Mouse (Mus musculus) liver, embryonic 15.5 days (tissue): ENCODE data around the gene Immp2l. TPM values are rescaled to one million over a fixed set of nuclear protein-coding genes. Genes with fewer than 3 reads are reported as not detected.

Experiments
- ATAC-seq: fragments of 200-750 bp; cut with Nextera tagmentation; 2 replicates; pipeline ENCODE4 v1.8.0; 2017; ENCODE audit warnings: moderate number of reproducible peaks, mild to moderate bottlenecking, moderate library complexity; ENCODE audit not compliant: insufficient read depth
- H3K27ac ChIP-seq: fragments of 300-500 bp; sonication (generic); replicated peaks from 2 replicates; pipeline ENCODE4 v1.5.1; 2015; ENCODE audit warnings: mild to moderate bottlenecking, inconsistent platforms
- H3K27me3 ChIP-seq: fragments of 300-500 bp; sonication (generic); 2 replicates; pipeline ENCODE4 v1.6.1; 2015; ENCODE audit warnings: mild to moderate bottlenecking, inconsistent platforms
- H3K36me3 ChIP-seq: fragments of 300-500 bp; sonication (generic); replicated peaks from 2 replicates; pipeline ENCODE4 v1.6.1; 2015; ENCODE audit warnings: moderate library complexity, mild to moderate bottlenecking, inconsistent platforms
- H3K4me1 ChIP-seq: fragments of 300-500 bp; sonication (generic); replicated peaks from 2 replicates; pipeline ENCODE4 v1.6.1; 2015; ENCODE audit warnings: inconsistent platforms
- H3K4me2 ChIP-seq: fragments of 300-500 bp; sonication (generic); 2 replicates; pipeline ENCODE4 v1.6.1; 2015; ENCODE audit warnings: moderate library complexity, mild to moderate bottlenecking, inconsistent platforms
- H3K4me3 ChIP-seq: fragments of 300-500 bp; sonication (generic); replicated peaks from 2 replicates; pipeline ENCODE4 v1.5.1; 2015; ENCODE audit warnings: mild to moderate bottlenecking, inconsistent platforms
- H3K9ac ChIP-seq: fragments of 300-500 bp; sonication (generic); 2 replicates; pipeline ENCODE4 v1.6.1; 2015; ENCODE audit warnings: moderate library complexity, mild to moderate bottlenecking, inconsistent platforms
- H3K9me3 ChIP-seq: fragments of 300-500 bp; sonication (generic); replicated peaks from 2 replicates; pipeline ENCODE4 v1.6.1; 2016; ENCODE audit warnings: inconsistent platforms
- WGBS: fragments of 180-500 bp; shearing (Covaris S2); methylation state at CpG from one replicate; pipeline ENCODE4 v1.1.7; 2015; ENCODE audit warnings: mixed read lengths; ENCODE audit not compliant: insufficient replicate concordance; 5-methylcytosine and 5-hydroxymethylcytosine counted together
- polyA plus RNA-seq: library from polyadenylated mRNA; unstranded; fragments of >200 nt; fragmentation: Nextera tagmentation; extraction: Ambion mirVana; gene quantifications from 2 replicates; pipeline ENCODE4 v1.2.1, GENCODE M21; 2015

Gene Immp2l
- polyA plus RNA-seq, 1 experiment from 2014 or later = 9.4 TPM

- no peak overlapping the region for H3K27ac ChIP-seq
- 69% methylated on average over 3 of the region's 3 CpGs for WGBS
- H3K9me3 ChIP-seq = no peaks in the 10 kb centered on the region
- no peak overlapping the region for H3K9ac ChIP-seq
- H3K4me1 ChIP-seq = no peaks in the 10 kb centered on the region
- H3K4me2 ChIP-seq = no peak overlapping the region
- H3K27me3 ChIP-seq = no peaks in the 10 kb centered on the region
- H3K36me3 ChIP-seq = no peaks in the 10 kb centered on the region
- ATAC-seq = no peak
- no peak overlapping the region for H3K4me3 ChIP-seq
Observed at GRCm38 (mm10) chr12:41356040-41356439, 332.1 kb downstream of the Immp2l start.

- no peak overlapping the region for H3K9ac ChIP-seq
- 57% methylated on average over 1 of the region's 1 CpGs for WGBS
- no peak for ATAC-seq
- H3K4me1 ChIP-seq = no peaks in the 10 kb centered on the region
- no peaks in the 10 kb centered on the region for H3K27me3 ChIP-seq
- no peak overlapping the region for H3K4me3 ChIP-seq
- no peaks in the 10 kb centered on the region for H3K9me3 ChIP-seq
- no peaks in the 10 kb centered on the region for H3K36me3 ChIP-seq
- H3K4me2 ChIP-seq = no peak overlapping the region
- no peak overlapping the region for H3K27ac ChIP-seq
Observed at GRCm38 (mm10) chr12:41386685-41387084, 362.8 kb downstream of the Immp2l start.

- no peak overlapping the region for H3K9ac ChIP-seq
- no peak overlapping the region for H3K27ac ChIP-seq
Observed at GRCm38 (mm10) chr12:41394231-41394630, 370.3 kb downstream of the Immp2l start.

GRCm38 (mm10) chr12:41401136-41401535 is 377.2 kb downstream of the Immp2l start:
- Histone ChIP-seq H3K27ac (no peak overlapping the region), H3K9me3 (no peaks in the 10 kb centered on the region), H3K4me1 (no peaks in the 10 kb centered on the region), H3K27me3 (no peaks in the 10 kb centered on the region), H3K4me2 (no peak overlapping the region), H3K4me3 (no peak overlapping the region), H3K36me3 (no peaks in the 10 kb centered on the region), H3K9ac (no peak overlapping the region)
- ATAC-seq = no peak
- 67% methylated on average over 1 of the region's 1 CpGs for WGBS

More at GRCm38 (mm10) chr12:41394231-41394630, 370.3 kb downstream of the Immp2l start:
- H3K4me1 ChIP-seq = no peaks in the 10 kb centered on the region
- no peaks in the 10 kb centered on the region for H3K9me3 ChIP-seq
- H3K4me3 ChIP-seq = no peak overlapping the region
- ATAC-seq = no peak
- H3K4me2 ChIP-seq = no peak overlapping the region
- no peaks in the 10 kb centered on the region for H3K36me3 ChIP-seq
- no peaks in the 10 kb centered on the region for H3K27me3 ChIP-seq

GRCm38 (mm10) chr12:41401923-41402322 is 378.0 kb downstream of the Immp2l start:
- 45% methylated on average over 3 of the region's 3 CpGs for WGBS
- H3K4me3 ChIP-seq = no peak overlapping the region

GRCm38 (mm10) chr12:41409431-41409830 is 385.5 kb downstream of the Immp2l start:
- H3K4me2 ChIP-seq = no peak overlapping the region
- H3K9ac ChIP-seq = no peak overlapping the region
- no peak overlapping the region for H3K4me3 ChIP-seq
- 60% methylated on average over 3 of the region's 3 CpGs for WGBS
- no peak overlapping the region for H3K27ac ChIP-seq
- no peaks in the 10 kb centered on the region for H3K27me3 ChIP-seq
- H3K9me3 ChIP-seq = no peaks in the 10 kb centered on the region
- no peaks in the 10 kb centered on the region for H3K36me3 ChIP-seq
- H3K4me1 ChIP-seq = no peaks in the 10 kb centered on the region
- ATAC-seq = no peak

More at GRCm38 (mm10) chr12:41401923-41402322, 378.0 kb downstream of the Immp2l start:
- no peak for ATAC-seq
- no peaks in the 10 kb centered on the region for H3K9me3 ChIP-seq
- no peaks in the 10 kb centered on the region for H3K36me3 ChIP-seq
- H3K27ac ChIP-seq = no peak overlapping the region
- no peaks in the 10 kb centered on the region for H3K27me3 ChIP-seq
- H3K9ac ChIP-seq = no peak overlapping the region
- H3K4me2 ChIP-seq = no peak overlapping the region
- no peaks in the 10 kb centered on the region for H3K4me1 ChIP-seq

GRCm38 (mm10) chr12:41416635-41417034 is 392.7 kb downstream of the Immp2l start:
- Histone ChIP-seq H3K27ac (peak overlapping the region; percentile 38; the same call in 1 of the 2 replicates), H3K27me3 (no peaks in the 10 kb centered on the region), H3K36me3 (no peaks in the 10 kb centered on the region), H3K4me3 (no peak overlapping the region), H3K9me3 (no peaks in the 10 kb centered on the region), H3K4me2 (no peak overlapping the region), H3K4me1 (no peaks in the 10 kb centered on the region), H3K9ac (no peak overlapping the region)
- ATAC-seq = peak; percentile 34; the same call in 1 of the 2 replicates

DNA sequence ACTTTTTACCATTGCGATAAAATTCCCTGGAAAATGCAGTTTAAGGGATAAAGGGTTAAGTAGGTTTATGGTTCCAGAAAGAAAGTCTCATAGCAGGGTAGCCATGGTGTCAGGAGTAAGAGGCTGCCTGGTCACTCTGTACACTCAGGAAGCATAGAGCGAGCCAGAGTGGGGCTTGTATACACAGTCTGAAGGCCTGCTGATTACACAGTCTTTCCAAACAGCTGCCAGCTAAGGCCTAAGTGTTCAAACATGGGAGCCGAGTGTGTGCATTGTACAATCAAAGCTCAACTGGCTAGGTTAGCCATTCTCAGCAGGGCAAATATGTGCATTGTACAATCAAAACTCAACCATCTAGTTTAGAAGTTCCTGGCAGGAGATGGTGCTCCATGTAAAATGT is 393.2 kb downstream of the Immp2l start:
- Histone ChIP-seq H3K36me3 (no peaks in the 10 kb centered on the region), H3K27me3 (no peaks in the 10 kb centered on the region), H3K4me1 (no peaks in the 10 kb centered on the region), H3K4me2 (no peak overlapping the region), H3K9me3 (no peaks in the 10 kb centered on the region), H3K9ac (no peak overlapping the region), H3K4me3 (no peak overlapping the region), H3K27ac (peak overlapping the region; percentile 38; the same call in 1 of the 2 replicates)
- peak; percentile 82 for ATAC-seq
- WGBS = 42% methylated on average over 3 of the region's 3 CpGs

- ATAC-seq = no peak
- Histone ChIP-seq H3K27me3 (no peaks in the 10 kb centered on the region), H3K36me3 (no peaks in the 10 kb centered on the region), H3K4me1 (no peaks in the 10 kb centered on the region), H3K27ac (no peak overlapping the region), H3K4me2 (no peak overlapping the region), H3K9ac (no peak overlapping the region), H3K4me3 (no peak overlapping the region), H3K9me3 (no peaks in the 10 kb centered on the region)
- WGBS = 80% methylated on average over 4 of the region's 4 CpGs
Observed at GRCm38 (mm10) chr12:41417961-41418360, 394.1 kb downstream of the Immp2l start.

GRCm38 (mm10) chr12:41425101-41425679 is 401.3 kb downstream of the Immp2l start:
- ATAC-seq = no peak
- no peaks in the 10 kb centered on the region for H3K36me3 ChIP-seq

GRCm38 (mm10) chr12:41427464-41427863 is 403.6 kb downstream of the Immp2l start:
- Histone ChIP-seq H3K4me3 (no peak overlapping the region), H3K9me3 (no peaks in the 10 kb centered on the region), H3K27me3 (no peaks in the 10 kb centered on the region), H3K27ac (no peak overlapping the region), H3K9ac (no peak overlapping the region), H3K4me1 (no peaks in the 10 kb centered on the region), H3K36me3 (no peaks in the 10 kb centered on the region), H3K4me2 (no peak overlapping the region)
- WGBS = 64% methylated on average over 5 of the region's 5 CpGs
- no peak for ATAC-seq

More at GRCm38 (mm10) chr12:41425101-41425679, 401.3 kb downstream of the Immp2l start:
- Histone ChIP-seq H3K27ac (no peak overlapping the region), H3K4me3 (no peak overlapping the region), H3K4me2 (no peak overlapping the region), H3K9ac (no peak overlapping the region), H3K9me3 (no peaks in the 10 kb centered on the region), H3K4me1 (no peaks in the 10 kb centered on the region), H3K27me3 (no peaks in the 10 kb centered on the region)
- 70% methylated on average over 9 of the region's 9 CpGs for WGBS

DNA sequence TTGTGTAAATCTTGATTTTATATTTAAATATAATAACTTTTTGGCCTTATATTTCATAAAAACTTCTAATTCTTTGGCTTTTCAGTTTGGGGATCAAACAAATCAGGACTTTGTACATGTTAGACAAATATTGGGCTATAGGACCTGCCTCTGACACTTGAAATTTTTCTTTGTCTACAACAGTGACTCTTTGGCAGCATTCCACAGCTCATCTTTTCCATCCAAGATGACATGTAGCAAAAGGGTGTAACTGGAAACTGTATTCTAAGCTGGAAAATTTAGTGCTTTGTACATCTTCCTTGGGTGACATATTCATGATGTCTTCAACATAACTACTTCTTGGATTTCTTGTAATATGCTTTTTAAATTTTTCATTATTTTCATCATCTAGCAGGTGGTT is 404.9 kb downstream of the Immp2l start:
- H3K4me1 ChIP-seq = no peaks in the 10 kb centered on the region
- ATAC-seq = no peak

More for the DNA sequence above, 404.9 kb downstream of the Immp2l start:
- Histone ChIP-seq H3K9ac (no peak overlapping the region), H3K36me3 (no peaks in the 10 kb centered on the region), H3K27ac (no peak overlapping the region), H3K4me3 (no peak overlapping the region), H3K9me3 (no peaks in the 10 kb centered on the region), H3K4me2 (no peak overlapping the region), H3K27me3 (no peaks in the 10 kb centered on the region)
